Mouse (Mus musculus): ENCODE data around the gene Btnl6.
"Not testable (repeated sequence)": the region's sequence is repeated elsewhere in the genome, so short reads cannot be mapped to it uniquely, and the experiment has no call there.

- not testable (repeated sequence) for TF ChIP-seq E2F4 (IDR thresholded peaks at IDR 0.05; ENCODE audit: insufficient read depth); POLR2A (IDR thresholded peaks at IDR 0.05; ENCODE audit: insufficient read length, low read depth); MAX (IDR thresholded peaks at IDR 0.05; ENCODE audit: low read depth); USF1 (IDR thresholded peaks at IDR 0.05; ENCODE audit: low read depth); SRF (IDR thresholded peaks at IDR 0.05; ENCODE audit: control insufficient read depth, insufficient read length, low read depth); CEBPB (IDR thresholded peaks at IDR 0.05; ENCODE audit: insufficient read depth, poor library complexity, severe bottlenecking)
Measured at GRCm38 (mm10) chr17:34477238-34478013, 39.7 kb downstream of the Btnl6 start, which contains the start of gene Btnl4.
